Mouse (Mus musculus): ENCODE data around the gene Lpp.

DNA sequence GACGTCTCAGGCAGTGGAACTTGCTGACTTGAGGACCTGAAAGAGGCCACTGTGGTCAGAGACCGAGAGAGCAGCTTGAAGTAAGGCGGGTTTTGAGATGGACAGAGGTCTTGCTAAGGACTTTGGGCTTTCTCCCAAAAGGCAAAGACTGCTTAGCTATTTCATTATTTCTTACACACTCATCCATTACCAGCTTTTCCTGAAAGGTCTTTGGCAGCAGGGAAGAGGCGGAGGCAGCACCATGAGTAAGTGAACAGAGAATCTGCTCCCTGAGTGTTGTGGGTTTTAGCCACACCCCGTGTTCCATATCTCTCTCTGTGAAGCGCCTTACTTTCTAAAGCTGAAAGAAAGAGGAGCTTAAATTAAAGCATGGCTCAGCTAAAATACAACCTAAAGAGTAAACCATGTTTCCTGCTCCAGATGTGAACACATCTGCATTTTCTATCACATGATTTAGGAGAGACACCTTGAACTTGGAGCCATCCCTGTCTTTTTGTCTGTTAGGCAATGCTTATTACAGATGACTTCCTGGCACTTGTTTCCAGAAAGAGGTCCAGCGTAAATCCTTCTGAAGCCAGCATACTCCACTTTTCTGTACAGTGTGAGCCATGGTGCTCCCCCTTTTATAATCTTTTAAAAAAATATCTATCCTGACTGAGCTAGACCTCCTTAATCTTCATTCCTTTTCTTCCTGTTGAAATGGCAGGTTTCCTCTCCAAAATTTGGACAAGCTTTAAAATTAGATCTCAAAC, 520.5 kb downstream of the Lpp start:
- no peak for TF ChIP-seq POLR2A (IDR thresholded peaks at IDR 0.05; ENCODE audit: control insufficient read depth, extremely low read depth, insufficient read depth, low read length, poor library complexity)
- TF ChIP-seq CTCF (IDR thresholded peaks at IDR 0.05; ENCODE audit: borderline replicate concordance, control insufficient read depth, extremely low read depth, insufficient read depth, low read length, poor library complexity): no peak

Measured in thymus, adult 2 months (tissue).